8 mouse cellular contexts compared by ENCODE assay signal in the genomic region with DNA sequence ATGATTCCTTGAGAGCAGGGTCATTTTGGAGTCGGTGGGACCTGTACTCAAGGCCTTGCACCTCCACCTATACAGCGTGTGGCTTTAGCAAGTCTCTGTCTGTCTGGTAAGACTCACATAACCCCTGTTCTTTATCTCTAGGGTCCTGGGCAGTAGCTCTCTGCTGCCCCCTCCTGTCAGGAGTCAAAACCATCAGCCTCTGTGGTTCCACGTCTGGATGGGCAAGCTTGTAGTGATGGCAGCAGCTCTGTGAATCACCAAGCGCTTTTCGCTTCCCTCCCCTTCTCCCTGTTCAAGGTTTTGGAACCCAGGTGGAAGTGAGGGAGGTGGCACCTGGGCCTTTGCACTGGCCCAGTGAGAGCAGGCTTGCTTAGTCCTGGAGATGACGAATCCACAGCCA. TPM values are rescaled to one million over a fixed set of nuclear protein-coding genes. Genes with fewer than 3 reads are reported as not detected.
DNase-seq lines count a peak whose midpoint lies in the region; ATAC-seq and TF ChIP-seq lines count a peak whose summit lies in the region.

No protein-coding gene starts in this region.

- DNase-seq in testis, postnatal 14 days (ENCODE audit: low spot score) = no peak
- DNase-seq in brain, adult 2 months (ENCODE audit: low read depth, low spot score) = peak; percentile 47
- peak; percentile 72 for DNase-seq in intestine, embryonic 14.5 days (ENCODE audit: low spot score)
- peak; percentile 46 for DNase-seq in left cerebral cortex, postnatal 4 days
- DNase-seq in midbrain, embryonic 14.5 days = peak; percentile 68
- DNase-seq in thymus, postnatal 10 days (ENCODE audit: low spot score in 2 of 2) = peak; percentile 52 to 77

- H3K9me3 ChIP-seq in forebrain, embryonic 16.5 days (ENCODE audit: control insufficient read depth, low read length) = no peaks in the 10 kb centered on the region
- no peaks in the 10 kb centered on the region for H3K9me3 ChIP-seq in intestine, embryonic 14.5 days (ENCODE audit: control insufficient read depth, low read length)
- H3K9me3 ChIP-seq in midbrain, embryonic 14.5 days (ENCODE audit: control insufficient read depth, low read length) = no peaks in the 10 kb centered on the region

- no peaks in the 10 kb centered on the region for H3K27me3 ChIP-seq in testis, adult 2 months (ENCODE audit: control insufficient read depth, insufficient read depth, low read length)
- no peaks in the 10 kb centered on the region for H3K27me3 ChIP-seq in forebrain, embryonic 16.5 days (replicated peaks; ENCODE audit: control insufficient read depth, insufficient read depth, low read length)
- H3K27me3 ChIP-seq in intestine, embryonic 14.5 days (replicated peaks; ENCODE audit: control insufficient read depth, insufficient read depth, low read length) = no peaks in the 10 kb centered on the region
- peaks cover 4% of the 10 kb centered on the region; the same call in 1 of the 2 replicates for H3K27me3 ChIP-seq in midbrain, embryonic 14.5 days (ENCODE audit: control insufficient read depth, insufficient read depth, low read length)

- ATAC-seq in forebrain, embryonic 16.5 days = peak; percentile 32; the same call in 1 of the 2 replicates
- no peak for ATAC-seq in intestine, embryonic 14.5 days (replicated peaks; ENCODE audit: low FRiP score, low TSS enrichment, low read depth)
- ATAC-seq in midbrain, embryonic 14.5 days (ENCODE audit: low FRiP score, low TSS enrichment) = no peak

- no peak overlapping the region for H3K4me2 ChIP-seq in forebrain, embryonic 16.5 days (ENCODE audit: low read length)
- no peak overlapping the region for H3K4me2 ChIP-seq in intestine, embryonic 14.5 days (ENCODE audit: low read length)
- H3K4me2 ChIP-seq in midbrain, embryonic 14.5 days (ENCODE audit: low read length) = no peak overlapping the region

- H3K36me3 ChIP-seq in testis, adult 2 months (ENCODE audit: control insufficient read depth, insufficient read depth, low read length) = no peaks in the 10 kb centered on the region
- H3K36me3 ChIP-seq in forebrain, embryonic 16.5 days (ENCODE audit: control insufficient read depth, insufficient read depth) = no peaks in the 10 kb centered on the region
- no peaks in the 10 kb centered on the region for H3K36me3 ChIP-seq in intestine, embryonic 14.5 days (ENCODE audit: control insufficient read depth, insufficient read depth, low read length)
- H3K36me3 ChIP-seq in midbrain, embryonic 14.5 days (ENCODE audit: control insufficient read depth, insufficient read depth, low read length) = no peaks in the 10 kb centered on the region

- intact Hi-C loops in left cerebral cortex, postnatal 4 days (cut with DNase I) = no loop called here

- H3K27ac ChIP-seq in testis, adult 2 months (ENCODE audit: control insufficient read depth, insufficient read depth, low read depth, low read length) = no peak overlapping the region
- no peak overlapping the region for H3K27ac ChIP-seq in forebrain, embryonic 16.5 days (ENCODE audit: low read length)
- no peak overlapping the region for H3K27ac ChIP-seq in intestine, embryonic 14.5 days (ENCODE audit: low read depth)
- H3K27ac ChIP-seq in midbrain, embryonic 14.5 days (replicated peaks; ENCODE audit: low read depth, low read length) = no peak overlapping the region

- H3K4me1 ChIP-seq in testis, adult 2 months (ENCODE audit: control insufficient read depth, insufficient read depth, low read length) = no peaks in the 10 kb centered on the region
- no peaks in the 10 kb centered on the region for H3K4me1 ChIP-seq in forebrain, embryonic 16.5 days (replicated peaks; ENCODE audit: control insufficient read depth, insufficient read depth, low read length)
- no peaks in the 10 kb centered on the region for H3K4me1 ChIP-seq in intestine, embryonic 14.5 days (replicated peaks; ENCODE audit: control insufficient read depth, insufficient read depth, low read length)
- H3K4me1 ChIP-seq in midbrain, embryonic 14.5 days (ENCODE audit: control insufficient read depth, insufficient read depth, low read length) = no peaks in the 10 kb centered on the region

- 31% methylated on average over 6 of the region's 6 CpGs for WGBS in forebrain, embryonic 16.5 days
- 33% methylated on average over 6 of the region's 6 CpGs for WGBS in intestine, embryonic 14.5 days
- WGBS in midbrain, embryonic 14.5 days = 37% methylated on average over 6 of the region's 6 CpGs

- H3K9ac ChIP-seq in forebrain, embryonic 16.5 days (replicated peaks; ENCODE audit: low read depth, low read length) = no peak overlapping the region
- H3K9ac ChIP-seq in intestine, embryonic 14.5 days (ENCODE audit: low read length) = no peak overlapping the region
- no peak overlapping the region for H3K9ac ChIP-seq in midbrain, embryonic 14.5 days (replicated peaks; ENCODE audit: low read length)

- TF ChIP-seq POLR2A in testis, adult 2 months (IDR thresholded peaks at IDR 0.05; ENCODE audit: control insufficient read depth, low read depth, low read length) = no peak

- peak; percentile 85 for TF ChIP-seq CTCF in testis, adult 2 months (IDR thresholded peaks at IDR 0.05; ENCODE audit: control insufficient read depth, insufficient read depth, insufficient replicate concordance, low read depth, low read length)

- no peak overlapping the region for H3K4me3 ChIP-seq in testis, adult 2 months (ENCODE audit: control insufficient read depth, low read depth, low read length)
- no peak overlapping the region for H3K4me3 ChIP-seq in forebrain, embryonic 16.5 days (replicated peaks; ENCODE audit: low read length)
- no peak overlapping the region for H3K4me3 ChIP-seq in intestine, embryonic 14.5 days (ENCODE audit: low read depth, low read length)
- H3K4me3 ChIP-seq in midbrain, embryonic 14.5 days (replicated peaks; ENCODE audit: low read depth, low read length) = no peak overlapping the region

RNA-seq across cellular contexts. Expression of a gene that starts 4.5 kb away (rescaled TPM):
- 3.2 and 4.9 TPM in 2 replicates for polyA plus RNA-seq in testis, adult 2 months (2012; rRNA removed)
- polyA plus RNA-seq in forebrain, embryonic 16.5 days (2015; fragmentation: Nextera tagmentation; extraction: Ambion mirVana) = not detected in 2 replicates
- polyA plus RNA-seq in intestine, embryonic 14.5 days (2014; fragmentation: Nextera tagmentation; extraction: Ambion mirVana) = not detected in 2 replicates
- not detected for total RNA-seq in left cerebral cortex, postnatal 4 days (2021)
- polyA plus RNA-seq in midbrain, embryonic 14.5 days (2014; fragmentation: Nextera tagmentation; extraction: Ambion mirVana) = 0.13 and 1.1 TPM in 2 replicates

RNA-seq across cellular contexts. Expression of a gene that starts 12.7 kb away (rescaled TPM):
- polyA plus RNA-seq in testis, adult 2 months (2012; rRNA removed) = 1.2 and 1.3 TPM in 2 replicates
- polyA plus RNA-seq in forebrain, embryonic 16.5 days (2015; fragmentation: Nextera tagmentation; extraction: Ambion mirVana) = 2.3 TPM in 2 replicates
- 3.8 and 4.1 TPM in 2 replicates for polyA plus RNA-seq in intestine, embryonic 14.5 days (2014; fragmentation: Nextera tagmentation; extraction: Ambion mirVana)
- total RNA-seq in left cerebral cortex, postnatal 4 days (2021) = 1 to 10 TPM; 4.1 to 4.7 TPM
- polyA plus RNA-seq in midbrain, embryonic 14.5 days (2014; fragmentation: Nextera tagmentation; extraction: Ambion mirVana) = 1.8 and 2.4 TPM in 2 replicates

RNA-seq across cellular contexts. Expression of a gene that starts 14.7 kb away (rescaled TPM):
- 35.3 and 37.8 TPM in 2 replicates for polyA plus RNA-seq in testis, adult 2 months (2012; rRNA removed)
- polyA plus RNA-seq in forebrain, embryonic 16.5 days (2015; fragmentation: Nextera tagmentation; extraction: Ambion mirVana) = 18.0 and 18.2 TPM in 2 replicates
- polyA plus RNA-seq in intestine, embryonic 14.5 days (2014; fragmentation: Nextera tagmentation; extraction: Ambion mirVana) = 9.0 and 9.3 TPM in 2 replicates
- 10 to 100 TPM in 1 of 2 experiments, 1 to 10 TPM in 1; 9.4 to 10.0 TPM for total RNA-seq in left cerebral cortex, postnatal 4 days (2021)
- polyA plus RNA-seq in midbrain, embryonic 14.5 days (2014; fragmentation: Nextera tagmentation; extraction: Ambion mirVana) = 10.1 and 11.4 TPM in 2 replicates

RNA-seq across cellular contexts. Expression of a gene that starts 14.7 kb away (rescaled TPM):
- polyA plus RNA-seq in testis, adult 2 months (2012; rRNA removed) = 34.4 and 36.9 TPM in 2 replicates
- polyA plus RNA-seq in forebrain, embryonic 16.5 days (2015; fragmentation: Nextera tagmentation; extraction: Ambion mirVana) = 0.23 and 0.58 TPM in 2 replicates
- polyA plus RNA-seq in intestine, embryonic 14.5 days (2014; fragmentation: Nextera tagmentation; extraction: Ambion mirVana) = 0.18 and 0.23 TPM in 2 replicates
- total RNA-seq in left cerebral cortex, postnatal 4 days (2021) = under 1 TPM in 1 of 2 experiments, not detected in 1; 0.30 TPM
- 0.14 TPM in 1 of 2 replicates, not detected in the other for polyA plus RNA-seq in midbrain, embryonic 14.5 days (2014; fragmentation: Nextera tagmentation; extraction: Ambion mirVana)
